Mouse (Mus musculus): ENCODE measurements around the gene Rxrb. TPM values are rescaled to one million over a fixed set of nuclear protein-coding genes. Genes with fewer than 3 reads are reported as not detected.

The Rxrb gene
- polyA plus RNA-seq, 1 experiment from 2014 or later: 64.7 TPM

DNA sequence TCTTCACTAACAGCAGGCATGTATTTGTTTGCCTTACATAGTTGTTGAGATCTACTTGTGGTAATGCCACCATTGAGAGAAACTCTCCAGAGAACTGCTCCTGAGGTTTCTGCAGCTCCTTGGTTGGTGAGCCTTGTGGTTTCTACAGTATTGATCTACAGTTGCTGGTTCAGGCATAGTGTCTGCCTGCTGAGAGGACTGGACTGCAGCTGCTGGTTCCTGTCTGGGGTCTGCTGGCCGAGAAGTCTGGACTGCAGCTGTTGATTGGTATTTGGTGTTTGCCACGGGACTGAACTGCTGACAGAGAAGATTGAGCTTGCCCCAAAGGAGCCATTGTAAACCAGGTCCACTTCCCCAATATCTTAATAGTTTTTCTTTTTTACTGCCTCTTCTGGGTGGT lies 25.0 kb upstream of the Rxrb start:
- Histone ChIP-seq H3K9ac (no peak overlapping the region), H3K9me3 (no peaks in the 10 kb centered on the region), H3K4me2 (no peak overlapping the region), H3K4me3 (no peak overlapping the region), H3K27ac (no peak overlapping the region), H3K4me1 (no peaks in the 10 kb centered on the region), H3K27me3 (replicated peaks) (peaks cover 3% of the 10 kb centered on the region; the same call in 1 of the 2 replicates), H3K36me3 (replicated peaks) (no peaks in the 10 kb centered on the region)
- 62% methylated on average over 2 of the region's 2 CpGs for WGBS
- ATAC-seq (replicated peaks): no peak

- no peaks in the 10 kb centered on the region for H3K9me3 ChIP-seq
- ATAC-seq (replicated peaks): no peak
- no peak overlapping the region for H3K9ac ChIP-seq
- H3K36me3 ChIP-seq (replicated peaks): no peaks in the 10 kb centered on the region
- H3K4me1 ChIP-seq: no peaks in the 10 kb centered on the region
- H3K27me3 ChIP-seq (replicated peaks): no peaks in the 10 kb centered on the region
- no peak overlapping the region for H3K4me2 ChIP-seq
- 71% methylated on average over 5 of the region's 5 CpGs for WGBS
- no peak overlapping the region for H3K4me3 ChIP-seq
- no peak overlapping the region for H3K27ac ChIP-seq
These were observed 21.5 kb upstream of the Rxrb start for GRCm38 (mm10) chr17:34010156-34010555.

GRCm38 (mm10) chr17:34013436-34013835 lies 18.2 kb upstream of the Rxrb start:
- no peak overlapping the region for H3K4me2 ChIP-seq
- no peaks in the 10 kb centered on the region for H3K9me3 ChIP-seq
- 87% methylated on average over 8 of the region's 8 CpGs for WGBS
- no peak overlapping the region for H3K9ac ChIP-seq
- H3K4me1 ChIP-seq: no peaks in the 10 kb centered on the region
- H3K36me3 ChIP-seq (replicated peaks): no peaks in the 10 kb centered on the region
- no peak overlapping the region for H3K4me3 ChIP-seq
- H3K27me3 ChIP-seq (replicated peaks): no peaks in the 10 kb centered on the region
- ATAC-seq (replicated peaks): no peak
- no peak overlapping the region for H3K27ac ChIP-seq

- Histone ChIP-seq H3K9ac (no peak overlapping the region), H3K4me2 (no peak overlapping the region), H3K36me3 (replicated peaks) (peaks cover 6% of the 10 kb centered on the region; the same call in 1 of the 2 replicates), H3K4me3 (no peak overlapping the region), H3K27ac (no peak overlapping the region), H3K9me3 (no peaks in the 10 kb centered on the region), H3K4me1 (peaks cover 32% of the 10 kb centered on the region), H3K27me3 (replicated peaks) (no peaks in the 10 kb centered on the region)
- ATAC-seq (replicated peaks): no peak
- WGBS: 96% methylated on average over 23 of the region's 23 CpGs
These were observed 9.8 kb upstream of the Rxrb start for GRCm38 (mm10) chr17:34021539-34022413.

DNA sequence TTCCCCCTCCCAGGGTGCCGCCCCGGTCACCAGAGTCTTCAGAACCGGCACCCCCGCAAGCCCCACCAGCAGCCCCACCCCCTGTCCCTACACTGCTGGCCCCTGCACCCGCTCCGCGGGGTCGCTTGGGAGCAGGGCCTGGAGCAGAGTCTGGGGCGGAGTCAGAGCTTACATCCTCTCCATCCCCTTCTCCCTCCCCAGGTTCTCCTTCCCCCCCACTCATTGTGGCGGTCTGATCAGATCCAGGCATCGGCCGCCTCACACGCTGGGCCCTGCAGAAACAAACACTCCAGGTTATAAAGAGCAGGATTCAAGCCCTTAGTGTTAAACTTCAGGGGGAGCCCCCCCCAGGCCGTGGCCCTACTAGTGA lies 9.2 kb upstream of the Rxrb start:
- Histone ChIP-seq H3K27me3 (replicated peaks) (no peaks in the 10 kb centered on the region), H3K4me2 (no peak overlapping the region), H3K27ac (no peak overlapping the region), H3K36me3 (replicated peaks) (peaks cover 6% of the 10 kb centered on the region; the same call in 1 of the 2 replicates), H3K9me3 (no peaks in the 10 kb centered on the region), H3K4me1 (peaks cover 38% of the 10 kb centered on the region), H3K9ac (no peak overlapping the region), H3K4me3 (no peak overlapping the region)
- ATAC-seq (replicated peaks): no peak
- 94% methylated on average over 14 of the region's 14 CpGs for WGBS

GRCm38 (mm10) chr17:34022987-34023386 lies 8.6 kb upstream of the Rxrb start:
- H3K27me3 ChIP-seq (replicated peaks): no peaks in the 10 kb centered on the region
- no peak overlapping the region for H3K27ac ChIP-seq
- H3K4me3 ChIP-seq: no peak overlapping the region
- H3K9ac ChIP-seq: no peak overlapping the region
- ATAC-seq (replicated peaks): no peak
- peaks cover 44% of the 10 kb centered on the region for H3K4me1 ChIP-seq
- H3K4me2 ChIP-seq: no peak overlapping the region
- H3K36me3 ChIP-seq (replicated peaks): peaks cover 6% of the 10 kb centered on the region; the same call in 1 of the 2 replicates
- WGBS: 94% methylated on average over 20 of the region's 20 CpGs
- no peaks in the 10 kb centered on the region for H3K9me3 ChIP-seq

- ATAC-seq (replicated peaks): no peak
- Histone ChIP-seq H3K4me1 (peaks cover 51% of the 10 kb centered on the region), H3K27ac (peak overlapping the region; percentile 99), H3K9ac (peak overlapping the region; percentile 81; the same call in 1 of the 2 replicates), H3K27me3 (replicated peaks) (no peaks in the 10 kb centered on the region), H3K4me3 (peak overlapping the region; percentile 75), H3K36me3 (replicated peaks) (peaks cover 8% of the 10 kb centered on the region; the same call in 1 of the 2 replicates), H3K9me3 (no peaks in the 10 kb centered on the region), H3K4me2 (peak overlapping the region; percentile 90)
- WGBS: 58% methylated on average over 9 of the region's 9 CpGs
These were observed 7.9 kb upstream of the Rxrb start for GRCm38 (mm10) chr17:34023678-34024077.

DNA sequence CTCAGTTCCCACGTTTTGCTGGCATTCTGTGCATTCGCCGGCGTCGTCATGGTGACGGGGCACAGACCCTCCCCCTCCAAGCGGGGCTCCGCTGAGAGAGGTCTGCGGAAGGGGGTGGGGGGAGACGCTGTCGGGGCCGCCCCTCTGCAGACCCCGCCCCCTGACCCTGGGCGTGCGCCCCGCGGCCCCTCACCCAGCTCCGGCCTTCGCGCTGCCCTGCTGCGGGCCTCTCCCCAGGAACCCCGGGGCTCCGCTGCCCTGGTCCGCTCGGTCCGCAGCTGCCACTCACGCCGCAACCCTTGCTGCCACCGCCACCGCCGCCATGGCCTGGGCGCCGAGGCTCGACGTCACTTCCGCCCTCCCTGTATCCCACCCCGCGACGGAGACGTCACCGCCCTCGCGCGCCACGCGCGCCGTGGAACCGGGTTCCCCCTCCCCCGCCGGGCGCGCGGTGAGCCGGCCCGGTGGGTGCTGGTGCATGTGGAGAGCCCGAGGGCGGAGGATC lies 7.2 kb upstream of the Rxrb start, which contains the start of gene Ring1:
TSS of gene Ring1 (minus strand) at position 364 of the 505 bp plus-strand sequence.
- Histone ChIP-seq H3K36me3 (replicated peaks) (peaks cover 14% of the 10 kb centered on the region; the same call in 1 of the 2 replicates), H3K4me3 (peak within 1 kb of the TSS; percentile 75), H3K27me3 (replicated peaks) (no peaks in the 10 kb centered on the region), H3K9ac (peak within 1 kb of the TSS; percentile 81), H3K9me3 (no peaks in the 10 kb centered on the region), H3K27ac (peak within 1 kb of the TSS; percentile 99), H3K4me2 (peak within 1 kb of the TSS; percentile 90), H3K4me1 (peaks cover 58% of the 10 kb centered on the region)
- under 1% methylated on average over 56 of the region's 58 CpGs for WGBS
- ATAC-seq (replicated peaks): peak; percentile 80

DNA sequence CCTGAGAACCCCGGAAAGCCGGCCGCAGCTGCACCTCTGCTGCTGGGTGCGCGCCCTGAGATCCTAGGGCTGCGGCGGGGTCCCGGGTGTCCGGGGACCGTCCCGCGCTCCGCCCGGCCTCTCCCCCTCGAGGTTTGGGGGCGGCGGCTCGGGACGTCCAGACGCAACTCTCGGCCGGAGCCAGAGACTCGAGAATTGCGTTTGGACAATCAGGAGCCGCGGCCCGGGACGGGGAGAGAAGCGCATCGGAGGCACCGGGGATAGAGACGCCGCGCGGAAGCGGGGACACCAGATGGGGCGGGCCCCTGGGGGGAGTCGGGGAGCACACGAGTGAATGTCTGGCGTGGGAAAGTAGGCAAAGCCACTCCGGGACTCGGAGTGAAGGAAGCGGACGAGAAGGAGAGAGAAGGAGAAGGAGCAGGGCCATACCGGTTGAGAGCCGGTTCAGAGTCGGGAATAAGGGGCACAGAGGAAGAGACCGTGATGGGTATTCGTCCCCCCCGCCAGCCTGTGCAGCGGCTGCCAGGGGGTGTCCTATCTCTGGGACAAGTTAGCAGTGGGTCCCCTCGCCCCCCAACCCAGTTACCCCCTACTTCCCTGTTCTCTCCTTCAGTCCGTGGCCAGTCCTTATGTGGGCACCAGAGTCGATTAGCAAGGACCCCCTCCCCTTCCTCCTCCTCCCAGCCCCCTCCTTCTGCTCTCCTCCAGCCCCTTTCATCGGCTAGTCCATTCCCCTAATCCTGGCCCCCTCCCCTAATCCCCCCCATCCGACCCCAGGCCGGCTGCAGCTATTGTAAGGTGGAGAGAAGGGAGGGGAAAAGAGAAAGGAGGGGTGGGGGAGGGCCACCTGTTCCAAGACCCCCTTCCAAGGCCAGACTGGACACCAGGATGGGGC lies 6.5 kb upstream of the Rxrb start:
- Histone ChIP-seq H3K4me3 (peak overlapping the region; percentile 75), H3K9ac (peak overlapping the region; percentile 81), H3K27me3 (replicated peaks) (no peaks in the 10 kb centered on the region), H3K4me2 (peak overlapping the region; percentile 90), H3K36me3 (replicated peaks) (peaks cover 15% of the 10 kb centered on the region; the same call in 1 of the 2 replicates), H3K9me3 (no peaks in the 10 kb centered on the region), H3K27ac (peak overlapping the region; percentile 99), H3K4me1 (peaks cover 65% of the 10 kb centered on the region)
- WGBS: under 1% methylated on average over 54 of the region's 57 CpGs
- peak; percentile 2; the same call in 1 of the 2 replicates for ATAC-seq (replicated peaks)

- peak overlapping the region; percentile 99 for H3K27ac ChIP-seq
- H3K9me3 ChIP-seq: no peaks in the 10 kb centered on the region
- no peak overlapping the region; the same call in 1 of the 2 replicates for H3K9ac ChIP-seq
- WGBS: 10% methylated on average over 7 of the region's 7 CpGs
- H3K4me2 ChIP-seq: peak overlapping the region; percentile 90
- ATAC-seq (replicated peaks): peak; percentile 9
- peak overlapping the region; percentile 75 for H3K4me3 ChIP-seq
- peaks cover 13% of the 10 kb centered on the region; the same call in 1 of the 2 replicates for H3K36me3 ChIP-seq (replicated peaks)
- H3K4me1 ChIP-seq: peaks cover 71% of the 10 kb centered on the region
- no peaks in the 10 kb centered on the region for H3K27me3 ChIP-seq (replicated peaks)
These were observed 5.9 kb upstream of the Rxrb start for GRCm38 (mm10) chr17:34025756-34026151.

DNA sequence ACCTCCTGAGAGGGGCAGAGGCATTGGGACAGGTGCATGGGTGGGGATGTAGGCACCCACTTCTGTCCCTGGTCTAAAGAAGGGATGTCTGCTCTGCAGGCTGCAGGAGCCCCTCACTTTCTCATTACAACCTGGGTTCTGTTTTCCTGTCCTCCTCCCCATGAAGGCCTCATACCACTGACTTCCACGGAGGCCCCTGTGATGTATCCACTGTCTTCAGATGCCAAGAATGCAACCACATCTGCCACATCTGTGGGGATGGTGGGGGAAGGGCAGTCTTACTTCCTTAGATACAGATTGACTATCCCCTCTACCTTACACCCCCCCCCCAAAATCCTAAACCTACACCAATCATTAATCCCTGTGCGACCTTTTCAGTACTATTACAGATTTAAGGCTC lies 5.4 kb upstream of the Rxrb start:
- no peaks in the 10 kb centered on the region for H3K9me3 ChIP-seq
- H3K27ac ChIP-seq: peak overlapping the region; percentile 99
- H3K4me3 ChIP-seq: peak overlapping the region; percentile 75
- WGBS: 6% methylated on average over 2 of the region's 2 CpGs
- H3K36me3 ChIP-seq (replicated peaks): peaks cover 12% of the 10 kb centered on the region; the same call in 1 of the 2 replicates
- no peak for ATAC-seq (replicated peaks)
- H3K9ac ChIP-seq: no peak overlapping the region
- H3K4me1 ChIP-seq: peaks cover 73% of the 10 kb centered on the region
- peak overlapping the region; percentile 90 for H3K4me2 ChIP-seq
- H3K27me3 ChIP-seq (replicated peaks): no peaks in the 10 kb centered on the region

All from midbrain, embryonic 15.5 days (tissue).